22 mouse cellular contexts compared by ENCODE assay signal in the genomic region with DNA sequence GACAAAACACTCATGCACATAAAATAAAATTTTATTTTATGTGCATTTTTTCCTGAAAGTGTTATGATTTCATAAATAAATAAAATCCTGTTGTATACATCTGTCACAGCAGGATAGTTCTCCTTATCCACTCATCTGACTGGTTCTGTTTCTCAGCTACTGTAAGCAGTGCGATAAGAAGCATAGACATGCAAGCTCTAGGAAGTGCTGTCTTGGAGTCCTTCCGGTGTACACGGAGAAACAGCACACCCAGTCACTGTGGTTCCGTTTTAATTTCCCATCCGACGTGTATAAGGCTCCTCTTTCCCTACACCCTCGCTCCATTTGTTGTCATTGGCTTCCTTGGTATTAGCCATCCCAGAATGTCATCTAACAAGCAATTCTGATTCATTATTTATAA. TPM values are rescaled to one million over a fixed set of nuclear protein-coding genes. Genes with fewer than 3 reads are reported as not detected.
DNase-seq lines count a peak whose midpoint lies in the region; ATAC-seq lines count a peak whose summit lies in the region.
"Had no signal": no experiment of that assay in that cellular context is flagged by ENCODE, and none has a peak within 500 bp of the region (broad histone marks: within the 10 kb centered on the region; RNA-seq: fewer than 3 reads in every experiment).

No protein-coding gene starts in this region.

- H3K36me3 ChIP-seq in lung, embryonic 15.5 days = no peaks in the 10 kb centered on the region
- H3K36me3 ChIP-seq in liver, embryonic 15.5 days (replicated peaks) = no peaks in the 10 kb centered on the region
- H3K36me3 ChIP-seq: heart, embryonic 13.5 days; midbrain, embryonic 10.5 days; neural tube, embryonic 15.5 days had no signal

- peaks cover 7% of the 10 kb centered on the region; the same call in 1 of the 2 replicates for H3K4me1 ChIP-seq in lung, embryonic 15.5 days
- H3K4me1 ChIP-seq in liver, embryonic 15.5 days (replicated peaks) = peaks cover 42% of the 10 kb centered on the region
- H3K4me1 ChIP-seq: midbrain, embryonic 10.5 days had no signal

- H3K9me3 ChIP-seq in lung, embryonic 15.5 days = no peaks in the 10 kb centered on the region
- H3K9me3 ChIP-seq in liver, embryonic 15.5 days (replicated peaks) = no peaks in the 10 kb centered on the region
- H3K9me3 ChIP-seq: heart, embryonic 13.5 days; midbrain, embryonic 10.5 days; neural tube, embryonic 15.5 days had no signal

- no peak overlapping the region for H3K27ac ChIP-seq in lung, embryonic 15.5 days
- peak overlapping the region; percentile 51 for H3K27ac ChIP-seq in liver, embryonic 15.5 days (replicated peaks)
- H3K27ac ChIP-seq: heart, embryonic 13.5 days; midbrain, embryonic 10.5 days; neural tube, embryonic 15.5 days had no signal

- no peaks in the 10 kb centered on the region for H3K27me3 ChIP-seq in lung, embryonic 15.5 days
- no peaks in the 10 kb centered on the region for H3K27me3 ChIP-seq in liver, embryonic 15.5 days
- H3K27me3 ChIP-seq: heart, embryonic 13.5 days; neural tube, embryonic 15.5 days had no signal

- no peak for DNase-seq in lung, postnatal 4 days
- peak; percentile 27 for DNase-seq in naive thymus-derived CD4-positive, alpha-beta T cell, adult 2 months (ENCODE audit: low read depth)
- no peak for DNase-seq in left cerebral cortex, postnatal 25 days (ENCODE audit: low spot score in 2 of 2)
- no peak for DNase-seq in neural tube, embryonic 10.5 days (ENCODE audit: extremely low spot score, low spot score)
- no peak for DNase-seq in kidney, postnatal 14 days
- DNase-seq: adrenal gland, postnatal 36 days; cerebellum, postnatal 14 days; gastrocnemius, postnatal 36 days; heart, postnatal 4 days; kidney, adult 18-20 months; kidney, postnatal 25 days; layer of hippocampus, adult 9-11 months; right cerebral cortex, postnatal 4 days; thymus, postnatal 4 days had no signal

- no peak overlapping the region for H3K4me2 ChIP-seq in lung, embryonic 15.5 days
- peak overlapping the region; percentile 27 for H3K4me2 ChIP-seq in liver, embryonic 15.5 days
- H3K4me2 ChIP-seq: heart, embryonic 13.5 days; neural tube, embryonic 15.5 days had no signal

- H3K4me3 ChIP-seq in lung, embryonic 15.5 days = no peak overlapping the region
- no peak overlapping the region for H3K4me3 ChIP-seq in liver, embryonic 15.5 days (replicated peaks)
- H3K4me3 ChIP-seq: heart, embryonic 13.5 days; midbrain, embryonic 10.5 days; neural tube, embryonic 15.5 days had no signal

- 0 out of 2 replicates have a peak, but pooled peaks have one; percentile 25 for ATAC-seq in lung, embryonic 15.5 days (ENCODE audit: borderline replicate concordance, extremely low read depth, low FRiP score, low TSS enrichment)
- peak; percentile 39 for ATAC-seq in common myeloid progenitor, adult 5-6 weeks (replicated peaks; ENCODE audit: low read depth, poor library complexity, severe bottlenecking)
- ATAC-seq in liver, embryonic 15.5 days (ENCODE audit: insufficient read depth) = no peak
- ATAC-seq: forebrain, embryonic 14.5 days; hindbrain, embryonic 16.5 days had no signal

- H3K9ac ChIP-seq in lung, embryonic 15.5 days = no peak overlapping the region
- H3K9ac ChIP-seq in liver, embryonic 15.5 days = no peak overlapping the region
- H3K9ac ChIP-seq: heart, embryonic 13.5 days; neural tube, embryonic 15.5 days had no signal

- intact Hi-C loops in left cerebral cortex, postnatal 25 days (cut with DNase I) = no loop called here

- 63% methylated on average over 7 of the region's 7 CpGs for whole genome bisulfite sequencing in lung, embryonic 15.5 days
- WGBS in liver, embryonic 15.5 days (ENCODE audit: insufficient replicate concordance) = 25% methylated on average over 7 of the region's 7 CpGs

RNA-seq across cellular contexts. Expression of gene Ric1, which starts 24.2 kb away (rescaled TPM):
- 11.7 and 12.5 TPM in 2 replicates for polyA plus RNA-seq in lung, embryonic 15.5 days (2015; fragmentation: Nextera tagmentation; extraction: Ambion mirVana)
- total RNA-seq in common myeloid progenitor, adult 5-6 weeks (2017) = 20.6 and 26.9 TPM in 2 replicates
- 2.7 TPM in 2 replicates for polyA plus RNA-seq in liver, embryonic 15.5 days (2015; fragmentation: Nextera tagmentation; extraction: Ambion mirVana)
- 10 to 100 TPM; 36.6 to 37.1 TPM for total RNA-seq in left cerebral cortex, postnatal 25 days (2021)
